Mouse (Mus musculus): ENCODE measurements around the gene Camsap3.

GRCm38 (mm10) chr8:3537666-3538065 lies 49.4 kb upstream of the Camsap3 start:
- TF ChIP-seq POLR2A (IDR thresholded peaks at IDR 0.05; ENCODE audit: borderline replicate concordance, extremely low read depth, low read depth, low read length): no peak
- TF ChIP-seq CTCF (IDR thresholded peaks at IDR 0.05; ENCODE audit: insufficient read depth, low read length): no peak
